Comparison of ENCODE assay signal across 8 mouse cellular contexts in genomic region chr11:88048961-88049670, GRCm38 (mm10). TPM values are rescaled to one million over a fixed set of nuclear protein-coding genes. Genes with fewer than 3 reads are reported as not detected.
DNase-seq lines count a peak whose midpoint lies in the region; ATAC-seq and TF ChIP-seq lines count a peak whose summit lies in the region.

No protein-coding gene starts in this region.

- ATAC-seq in hindbrain, postnatal 0 days = no peak

- peak; percentile 13 for DNase-seq in spleen, adult 12 weeks (ENCODE audit: low spot score)
- no peak for DNase-seq in spleen, adult 18-20 months
- DNase-seq in c-Kit-negative CD71-positive TER-119-positive erythroid progenitor cells, embryonic 14.5 days (ENCODE audit: low read depth, low spot score) = peak; percentile 44
- peak; percentile 12 for DNase-seq in hindbrain, postnatal 0 days (ENCODE audit: low spot score)
- DNase-seq in naive thymus-derived CD4-positive, alpha-beta T cell, adult 2 months (ENCODE audit: low read depth) = peak; percentile 79
- DNase-seq in left cerebral cortex, postnatal 4 days = no peak
- DNase-seq in cerebellum, adult 9-10 months = no peak
- no peak for DNase-seq in frontal cortex, postnatal 25 days (ENCODE audit: low spot score in 2 of 2)

- intact Hi-C loops in left cerebral cortex, postnatal 4 days (cut with DNase I) = no loop called here

- H3K4me1 ChIP-seq in hindbrain, postnatal 0 days (ENCODE audit: insufficient read depth, low read length) = peaks cover 15% of the 10 kb centered on the region

- H3K9ac ChIP-seq in hindbrain, postnatal 0 days (replicated peaks; ENCODE audit: low read length) = peak overlapping the region; percentile 90

- no peak for TF ChIP-seq CTCF in hindbrain, postnatal 0 days (IDR thresholded peaks at IDR 0.05; ENCODE audit: low read depth)

- no peaks in the 10 kb centered on the region for H3K36me3 ChIP-seq in hindbrain, postnatal 0 days (ENCODE audit: insufficient read depth, low read length)

- no peaks in the 10 kb centered on the region for H3K9me3 ChIP-seq in hindbrain, postnatal 0 days (ENCODE audit: low read length)

- 12% methylated on average over 26 of the region's 26 CpGs for WGBS in hindbrain, postnatal 0 days

- peak overlapping the region; percentile 92 for H3K4me3 ChIP-seq in hindbrain, postnatal 0 days (ENCODE audit: low read length)

- no peak overlapping the region for H3K27ac ChIP-seq in hindbrain, postnatal 0 days

- H3K4me2 ChIP-seq in hindbrain, postnatal 0 days (ENCODE audit: low read depth, low read length) = peak overlapping the region; percentile 82

- no peaks in the 10 kb centered on the region for H3K27me3 ChIP-seq in hindbrain, postnatal 0 days (ENCODE audit: insufficient read depth, low read length)

RNA-seq across cellular contexts. Expression of gene Srsf1, which starts 1.9 kb away (rescaled TPM):
- 277 and 332 TPM in 2 replicates for total RNA-seq in hindbrain, postnatal 0 days (2014; rRNA removed)
- 124 and 130 TPM in 2 replicates for polyA plus RNA-seq in hindbrain, postnatal 0 days (2015; fragmentation: Nextera tagmentation; extraction: Ambion mirVana)
- total RNA-seq in left cerebral cortex, postnatal 4 days (2021) = 100 to 1,000 TPM; 261 to 264 TPM

RNA-seq across cellular contexts. Expression of gene Vezf1, which starts 19.0 kb away (rescaled TPM):
- total RNA-seq in hindbrain, postnatal 0 days (2014; rRNA removed) = 32.7 and 33.5 TPM in 2 replicates
- polyA plus RNA-seq in hindbrain, postnatal 0 days (2015; fragmentation: Nextera tagmentation; extraction: Ambion mirVana) = 29.2 and 31.9 TPM in 2 replicates
- total RNA-seq in left cerebral cortex, postnatal 4 days (2021) = 10 to 100 TPM; 35.3 to 38.2 TPM

RNA-seq across cellular contexts. Expression of gene Cuedc1, which starts 48.7 kb away (rescaled TPM):
- total RNA-seq in hindbrain, postnatal 0 days (2014; rRNA removed) = 33.6 and 44.6 TPM in 2 replicates
- 35.8 and 40.9 TPM in 2 replicates for polyA plus RNA-seq in hindbrain, postnatal 0 days (2015; fragmentation: Nextera tagmentation; extraction: Ambion mirVana)
- 10 to 100 TPM; 65.4 to 69.7 TPM for total RNA-seq in left cerebral cortex, postnatal 4 days (2021)

Comparison
In these comparisons a context has a peak if more than half of its experiments do, and no peak if none do; other contexts are left out.
1. DNase-seq: peak in spleen, adult 12 weeks (single experiment), c-Kit-negative CD71-positive TER-119-positive erythroid progenitor cells, embryonic 14.5 days (single experiment), hindbrain, postnatal 0 days (single experiment) and naive thymus-derived CD4-positive, alpha-beta T cell, adult 2 months (single experiment); none in spleen, adult 18-20 months (0 of 2), left cerebral cortex, postnatal 4 days (single experiment), cerebellum, adult 9-10 months (single experiment) and frontal cortex, postnatal 25 days (0 of 2).